Mouse (Mus musculus) cerebellum, adult 11 months (tissue): ENCODE data around the gene Myo1g.
"Not testable (repeated sequence)": the region's sequence is repeated elsewhere in the genome, so short reads cannot be mapped to it uniquely, and the experiment has no call there.

Experiments used
- DNase-seq: peaks from one replicate; pipeline ENCODE4 v3.0.0; 2022

The Myo1g gene

GRCm38 (mm10) chr11:6528186-6529006 lies 7.6 kb upstream of the Myo1g start:
- DNase-seq = peak; percentile 98

- DNase-seq = no peak
Measured at GRCm38 (mm10) chr11:6527256-6528185, 6.8 kb upstream of the Myo1g start.

- DNase-seq = not testable (repeated sequence)
Measured at GRCm38 (mm10) chr11:6526526-6527255, 5.9 kb upstream of the Myo1g start.

GRCm38 (mm10) chr11:6525241-6525640 lies 4.5 kb upstream of the Myo1g start:
- no peak for DNase-seq

- no peak for DNase-seq
Measured at GRCm38 (mm10) chr11:6524880-6525238, 4.1 kb upstream of the Myo1g start.

- DNase-seq = no peak
Measured at GRCm38 (mm10) chr11:6524165-6524879, 3.6 kb upstream of the Myo1g start.

- DNase-seq = no peak
Measured at GRCm38 (mm10) chr11:6523662-6524088, 2.9 kb upstream of the Myo1g start.

- no peak for DNase-seq
Measured at GRCm38 (mm10) chr11:6522782-6523525, 2.2 kb upstream of the Myo1g start.

GRCm38 (mm10) chr11:6519491-6520033 lies 1.2 kb downstream of the Myo1g start:
- DNase-seq = no peak

- no peak for DNase-seq
Measured at GRCm38 (mm10) chr11:6514837-6515236, 5.9 kb downstream of the Myo1g start.

- DNase-seq = no peak
Measured at GRCm38 (mm10) chr11:6508269-6508876, 12.4 kb downstream of the Myo1g start.

- DNase-seq = no peak
Measured at GRCm38 (mm10) chr11:6506516-6506915, 14.2 kb downstream of the Myo1g start.

- DNase-seq = no peak
Measured at GRCm38 (mm10) chr11:6504689-6505088, 16.1 kb downstream of the Myo1g start.

- DNase-seq = peak; percentile 72
Measured at GRCm38 (mm10) chr11:6504226-6504625, 16.5 kb downstream of the Myo1g start.

- DNase-seq = no peak
Measured at GRCm38 (mm10) chr11:6502506-6502905, 18.3 kb downstream of the Myo1g start.

GRCm38 (mm10) chr11:6497311-6497948 lies 23.3 kb downstream of the Myo1g start:
- peak; percentile 52 for DNase-seq

GRCm38 (mm10) chr11:6489691-6490503 lies 30.9 kb downstream of the Myo1g start:
- DNase-seq = peak; percentile 56

- no peak for DNase-seq
Measured at GRCm38 (mm10) chr11:6489257-6489656, 31.5 kb downstream of the Myo1g start.

- DNase-seq = no peak
Measured at GRCm38 (mm10) chr11:6488041-6488684, 32.6 kb downstream of the Myo1g start.
